Mouse (Mus musculus): ENCODE results near the gene Ell.
A peak's percentile ranks its signal among the peaks of the same experiment; 100 is the strongest.

Ell gene

DNA sequence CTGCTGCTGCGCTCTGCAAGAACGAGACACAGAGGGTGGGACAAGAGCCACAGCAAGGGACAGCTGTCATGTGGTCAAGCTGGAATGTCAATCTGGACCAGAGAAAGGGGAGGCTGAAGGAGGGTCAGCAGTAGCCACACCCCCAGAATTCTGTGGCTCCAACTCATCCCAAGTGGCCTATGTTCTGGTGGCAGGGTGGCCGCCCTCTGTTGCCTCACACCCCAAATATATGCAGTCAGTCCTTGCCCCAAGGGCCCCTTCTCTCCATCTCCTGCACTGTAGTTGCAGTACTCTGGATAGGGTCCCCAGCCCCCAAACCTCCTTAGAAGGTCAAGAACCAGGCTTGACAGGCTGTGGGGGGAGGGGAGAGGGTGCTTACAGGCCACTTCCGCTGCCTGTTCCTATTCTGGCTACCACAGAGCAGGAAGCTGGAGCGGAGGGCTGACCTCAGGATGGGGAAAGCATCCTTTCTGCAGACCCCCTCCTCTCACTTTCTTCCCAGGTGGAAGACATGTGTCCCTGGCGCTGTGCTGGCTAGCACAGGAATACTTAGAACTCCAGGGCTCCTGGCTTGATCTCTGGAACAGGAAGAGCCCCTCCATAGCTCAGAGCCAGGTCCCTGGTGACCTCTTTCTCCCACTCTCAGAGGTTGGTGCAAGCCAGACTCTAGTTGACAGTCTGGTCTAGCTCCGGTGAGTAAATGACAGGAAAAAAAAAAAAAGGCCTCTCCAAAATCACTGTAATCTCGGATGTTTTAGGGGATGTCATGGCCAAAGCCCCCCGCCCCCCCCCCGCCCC, 61.4 kb downstream of the Ell start:
- no peak for DNase-seq

- peak; percentile 67 for DNase-seq
Observed at GRCm38 (mm10) chr8:70601271-70601649, 62.0 kb downstream of the Ell start.

- DNase-seq, result no peak
Observed at GRCm38 (mm10) chr8:70602139-70602811, 63.0 kb downstream of the Ell start.

DNA sequence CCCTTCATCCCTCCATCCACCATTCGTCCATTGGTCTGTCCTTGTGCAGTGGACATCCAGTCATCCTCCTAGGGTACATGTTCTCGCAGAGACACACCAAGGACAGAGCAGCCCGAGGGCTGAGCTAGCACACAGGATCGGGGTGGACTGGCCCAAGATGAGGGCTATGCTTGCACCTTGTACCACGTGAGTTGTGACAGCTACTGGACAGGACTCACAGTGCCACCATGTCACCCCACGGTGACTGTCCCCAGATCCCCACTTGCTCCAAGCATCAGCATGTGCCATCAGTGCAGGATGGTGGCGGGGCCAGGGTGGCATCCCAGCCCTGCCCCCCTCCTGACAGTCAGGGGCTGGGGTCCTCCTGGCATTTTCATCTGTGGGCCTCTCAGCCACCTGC, 65.3 kb downstream of the Ell start:
- no peak for DNase-seq

GRCm38 (mm10) chr8:70605871-70606779, 66.9 kb downstream of the Ell start:
- no peak for DNase-seq

DNA sequence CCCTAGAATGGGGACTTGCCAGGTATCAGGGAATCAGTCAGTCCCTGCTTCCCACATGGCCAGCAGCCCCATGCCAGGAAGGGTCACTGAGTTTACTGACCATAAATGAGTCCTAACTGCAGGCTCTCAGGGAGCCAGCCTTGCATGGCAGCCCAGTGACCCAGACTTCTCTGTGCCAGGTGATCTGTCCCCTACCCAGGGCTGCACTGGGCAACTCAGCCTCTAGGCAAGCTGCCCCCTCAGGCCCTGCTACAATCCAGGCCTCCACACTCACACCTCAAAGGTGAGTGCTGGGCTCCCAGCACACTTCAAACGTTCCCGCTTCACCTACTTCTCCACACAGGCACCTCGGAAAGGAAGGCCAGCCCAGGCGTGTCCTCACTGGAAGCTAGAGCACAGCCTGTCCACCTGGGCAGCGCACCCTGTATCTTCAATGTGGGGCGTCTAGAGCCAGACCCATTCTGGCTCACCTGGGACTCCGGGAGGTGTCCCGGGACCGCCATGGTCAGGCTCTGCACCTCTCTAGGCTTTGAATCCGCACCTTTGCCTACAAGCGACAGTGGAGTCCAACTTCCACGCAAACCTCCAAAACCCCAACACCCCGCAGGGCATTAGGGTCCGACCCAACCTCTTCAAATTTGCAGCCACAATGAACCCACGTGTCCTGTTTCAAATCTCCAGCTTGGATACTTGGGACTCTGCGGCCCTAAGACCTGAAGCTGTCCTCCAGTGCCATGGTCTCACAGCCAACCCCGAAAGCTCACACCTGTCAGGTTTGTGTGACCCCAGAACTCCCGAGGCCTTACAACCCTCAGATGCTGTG, 67.7 kb downstream of the Ell start:
- no peak for DNase-seq

GRCm38 (mm10) chr8:70607603-70607897, 68.3 kb downstream of the Ell start:
- DNase-seq, result no peak

DNA sequence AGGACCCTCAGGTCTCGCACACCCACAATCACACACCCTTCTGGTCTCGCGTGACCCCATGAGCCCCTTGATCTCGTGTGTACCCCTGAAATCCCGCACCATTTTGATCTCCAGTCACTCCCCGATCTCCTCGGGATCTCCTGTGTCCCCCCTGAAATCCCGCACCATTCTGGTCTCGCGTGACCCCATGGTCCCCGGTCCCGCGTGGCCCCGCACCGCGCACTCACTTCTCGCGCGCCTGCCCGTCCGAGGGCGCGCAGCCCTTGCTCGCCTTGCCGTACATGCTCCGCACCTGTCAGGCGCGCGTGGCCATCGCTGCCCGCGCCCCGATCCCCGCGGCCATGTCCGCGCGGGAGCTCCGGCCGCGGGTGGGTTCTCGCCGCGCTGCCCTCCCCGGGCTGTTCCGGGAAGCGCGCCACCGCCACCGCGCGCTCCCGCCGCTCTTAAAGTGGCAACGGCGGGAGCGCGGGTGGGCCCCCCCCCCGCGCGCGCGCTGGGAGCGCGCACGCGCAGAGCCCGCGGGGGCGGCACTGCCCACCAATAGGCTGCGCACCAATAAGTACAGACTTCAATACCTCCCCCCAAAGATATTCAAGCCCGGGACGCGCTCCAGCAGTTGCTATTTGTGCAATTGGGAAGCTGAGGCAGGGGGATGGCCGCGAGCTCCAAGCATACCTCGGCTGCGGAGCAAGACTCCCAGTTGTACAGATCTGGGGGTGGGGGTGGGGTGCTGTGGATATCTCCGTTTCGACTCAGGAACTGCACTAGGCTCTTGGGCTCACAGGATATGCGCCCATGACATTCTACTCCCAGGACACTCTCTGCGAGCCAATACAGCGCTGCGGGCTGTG, 68.9 kb downstream of the Ell start:
- peak; percentile 55 for DNase-seq

GRCm38 (mm10) chr8:70608749-70609367, 69.6 kb downstream of the Ell start, which contains the start of gene Ssbp4:
Gene Ssbp4 (minus strand): TSS chr8:70608872.
- no peak for DNase-seq

DNA sequence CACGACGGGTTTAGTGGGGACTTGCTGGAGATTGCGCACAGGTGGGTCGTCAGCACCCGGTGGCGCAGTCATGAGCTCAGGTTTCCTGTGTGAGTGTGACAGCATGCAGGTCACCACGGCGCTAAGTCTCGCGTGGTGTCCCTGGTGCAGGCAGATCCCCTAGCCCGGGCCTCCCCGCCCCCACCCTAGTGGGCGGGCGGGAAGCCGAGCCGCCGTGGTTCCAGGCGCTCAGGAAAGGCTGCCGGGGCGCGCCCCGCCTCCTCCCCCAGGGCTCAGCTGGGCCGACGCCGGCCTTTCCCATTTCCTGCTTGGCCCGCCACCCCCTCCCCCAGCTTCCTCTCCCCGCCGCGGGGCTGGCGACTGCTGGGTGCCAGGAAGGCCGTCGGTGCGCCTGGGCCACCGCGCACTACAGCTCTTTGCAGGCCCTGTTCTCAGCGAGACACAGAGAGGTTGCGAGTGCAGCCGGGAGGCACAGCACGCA, 70.2 kb downstream of the Ell start:
- DNase-seq, result peak; percentile 40

DNA sequence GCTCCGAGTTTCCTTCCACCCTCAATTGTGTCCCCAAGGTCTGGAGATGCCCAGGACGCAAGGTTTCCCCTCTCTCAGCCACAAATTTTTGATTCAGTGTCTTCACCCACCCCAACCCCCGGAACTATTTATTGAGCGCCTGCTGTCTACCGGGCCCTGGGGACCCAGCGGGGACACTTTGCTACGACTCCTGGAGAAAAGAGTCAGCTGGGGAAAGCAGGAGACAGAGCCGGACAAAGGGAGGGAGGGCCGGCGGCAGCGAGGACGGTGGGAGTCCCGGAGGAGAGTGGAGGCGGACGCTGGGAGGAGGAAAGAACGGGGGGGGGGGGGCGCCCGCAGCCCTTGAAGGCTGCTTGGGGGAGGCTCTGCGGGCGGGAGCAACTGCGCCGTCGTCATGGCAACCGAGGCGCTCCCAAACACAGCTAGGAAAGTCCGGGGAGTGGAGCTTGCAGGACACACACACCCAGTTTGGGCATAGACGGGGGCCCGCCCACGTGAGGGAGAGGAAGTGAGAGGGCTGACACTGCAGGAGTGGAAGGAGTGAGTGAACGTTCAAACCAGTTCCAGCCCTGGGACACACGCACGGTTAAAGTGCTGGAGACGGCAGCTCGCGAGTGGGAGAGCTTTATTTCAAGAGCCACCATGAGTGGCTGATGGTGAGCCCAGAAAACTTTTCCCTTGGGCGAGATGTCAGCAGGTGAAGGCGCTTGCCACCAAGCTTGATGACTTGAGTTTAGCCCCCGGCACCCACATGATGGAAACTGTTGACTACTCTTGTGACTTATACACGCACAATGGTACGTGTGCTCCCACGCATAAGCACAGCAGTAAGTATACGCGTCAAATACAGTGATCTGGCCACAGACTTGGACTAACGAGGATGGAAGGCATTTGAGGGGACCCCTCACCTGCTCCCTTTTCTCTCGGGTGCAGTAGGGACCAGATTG, 70.9 kb downstream of the Ell start:
- DNase-seq, result peak; percentile 35

GRCm38 (mm10) chr8:70610796-70611771, 71.8 kb downstream of the Ell start:
- peak; percentile 76 for DNase-seq

DNA sequence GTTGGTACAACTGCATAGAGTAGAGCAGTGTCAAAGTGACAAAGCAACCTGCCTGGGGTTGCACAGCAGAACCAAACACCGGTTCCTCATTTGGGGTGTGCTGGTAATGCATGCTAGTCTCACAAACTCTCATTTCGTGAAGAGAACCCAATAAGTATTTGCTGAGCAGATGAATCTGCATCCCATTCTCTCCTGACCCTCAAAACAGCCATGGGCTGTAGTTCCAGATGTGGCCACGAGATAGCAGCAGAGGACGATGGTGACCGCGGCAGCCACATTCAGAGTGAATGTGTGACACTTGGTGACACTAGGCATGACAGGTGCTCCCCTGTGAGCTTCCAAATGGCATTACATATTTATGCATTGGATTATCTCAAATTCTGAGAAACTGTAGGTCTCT, 72.6 kb downstream of the Ell start:
- DNase-seq, result peak; percentile 87

- no peak for DNase-seq
Observed at GRCm38 (mm10) chr8:70613763-70614162, 74.5 kb downstream of the Ell start.

DNA sequence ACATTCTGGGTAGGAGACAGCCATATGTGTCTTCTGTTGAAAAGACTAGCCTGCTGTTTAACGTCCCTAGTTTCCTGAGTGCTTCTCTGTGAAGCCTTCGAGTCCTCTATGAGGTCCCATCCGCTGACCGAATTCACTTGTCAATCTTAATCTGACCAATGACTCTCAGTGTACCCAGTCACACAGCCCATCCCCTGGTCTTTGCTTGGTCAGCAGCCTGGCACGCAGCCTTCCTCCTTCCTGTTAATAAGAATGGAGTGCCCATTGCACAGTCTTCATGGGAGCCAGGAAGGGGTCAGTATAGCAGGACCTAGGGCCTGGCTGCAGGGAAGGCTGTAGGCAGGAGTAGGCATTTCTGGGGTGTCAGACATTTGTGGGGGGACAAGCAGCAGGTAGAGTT, 75.2 kb downstream of the Ell start:
- DNase-seq, result no peak

- DNase-seq, result no peak
Observed at GRCm38 (mm10) chr8:70615281-70615680, 76.0 kb downstream of the Ell start.

DNA sequence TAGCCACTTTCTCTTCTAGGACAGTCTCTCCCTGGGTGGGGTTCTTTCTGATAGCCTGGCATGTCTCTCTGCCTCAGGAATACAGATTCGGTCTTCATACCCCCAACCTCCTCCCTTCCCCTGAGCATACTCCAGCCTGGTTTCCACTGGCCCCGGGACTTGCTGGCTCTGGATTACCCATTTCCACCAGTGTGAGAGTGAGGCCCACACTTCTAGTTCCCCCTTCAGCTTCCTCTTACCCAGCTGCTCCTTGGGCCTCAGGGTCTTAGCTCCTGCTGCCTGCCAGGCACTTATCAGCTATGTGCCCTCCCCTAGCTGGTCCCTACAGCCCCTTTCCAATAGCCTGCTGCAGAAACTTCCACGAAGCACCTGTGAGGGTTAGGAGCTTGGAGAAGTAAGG, 76.6 kb downstream of the Ell start, which contains the start of gene Lrrc25:
Gene Lrrc25 (plus strand): TSS at position 262 of the 400 bp plus-strand sequence.
- no peak for DNase-seq

DNA sequence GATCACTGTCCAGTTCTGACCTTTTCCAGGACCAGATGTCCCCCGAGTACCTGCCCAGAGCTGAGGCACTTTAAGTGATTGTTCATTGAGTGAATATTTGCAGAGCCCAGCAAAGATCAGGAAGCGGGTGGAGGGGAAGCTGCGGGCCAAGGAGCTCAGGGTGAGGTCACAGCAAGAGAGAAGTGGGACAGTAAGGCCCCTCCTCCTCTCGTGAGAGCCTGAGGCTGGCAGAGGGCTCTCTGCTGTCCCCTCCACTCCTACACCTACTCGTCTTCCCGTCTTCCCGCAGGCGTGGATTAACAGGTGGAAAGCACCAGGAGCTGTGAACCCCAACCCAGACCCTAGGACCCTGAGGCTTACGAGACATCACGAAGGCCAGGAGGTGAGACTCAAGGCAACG, 77.4 kb downstream of the Ell start:
- no peak for DNase-seq

- no peak for DNase-seq
Observed at GRCm38 (mm10) chr8:70617985-70618384, 78.7 kb downstream of the Ell start.

Measured in cerebellum, adult 8-10 months (tissue).